Mouse (Mus musculus) right cerebral cortex, postnatal 14 days (tissue): ENCODE results near the gene Mia2.

Experiments used
- DNase-seq: peaks from one replicate; pipeline ENCODE4 v3.0.0; 2022

The Mia2 gene

DNA sequence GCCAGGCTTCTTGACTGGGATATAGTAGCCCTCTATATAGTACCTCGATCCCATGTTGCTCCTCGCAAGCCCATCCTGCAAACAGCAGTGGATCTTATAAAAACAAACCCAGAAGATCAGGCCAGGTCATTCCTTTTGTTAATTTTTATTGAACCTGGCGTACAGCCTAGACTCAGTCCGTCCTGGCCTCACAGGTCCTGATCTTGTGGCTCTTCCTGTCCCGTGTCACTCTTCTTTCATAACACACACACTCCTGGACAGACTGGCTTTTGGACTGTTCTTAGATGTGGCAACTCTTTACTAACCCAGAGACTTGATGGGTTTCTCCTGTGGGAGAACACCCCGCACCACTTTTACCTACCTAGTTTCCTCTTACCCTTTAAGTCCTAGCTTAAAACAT is 10.3 kb downstream of the Mia2 start:
- no peak for DNase-seq

DNA sequence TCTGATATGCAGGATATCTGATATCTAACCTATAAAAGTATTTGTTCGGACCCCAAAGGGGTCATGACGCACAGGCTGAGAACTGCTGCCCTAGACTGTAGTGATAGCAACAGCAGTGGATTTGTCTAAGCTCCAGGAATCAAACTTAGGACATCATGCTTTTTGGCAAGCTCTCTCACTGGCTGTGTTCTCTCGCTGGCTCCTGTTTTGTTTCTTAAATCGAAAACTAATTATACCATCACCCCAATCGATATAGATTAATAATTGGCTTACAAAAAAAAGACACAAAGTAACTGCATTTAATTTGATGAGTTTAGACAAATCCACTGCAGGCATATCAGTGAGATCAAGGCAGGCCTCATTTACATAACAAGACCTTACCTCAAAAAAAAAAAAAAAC is 10.9 kb downstream of the Mia2 start:
- DNase-seq: no peak

DNA sequence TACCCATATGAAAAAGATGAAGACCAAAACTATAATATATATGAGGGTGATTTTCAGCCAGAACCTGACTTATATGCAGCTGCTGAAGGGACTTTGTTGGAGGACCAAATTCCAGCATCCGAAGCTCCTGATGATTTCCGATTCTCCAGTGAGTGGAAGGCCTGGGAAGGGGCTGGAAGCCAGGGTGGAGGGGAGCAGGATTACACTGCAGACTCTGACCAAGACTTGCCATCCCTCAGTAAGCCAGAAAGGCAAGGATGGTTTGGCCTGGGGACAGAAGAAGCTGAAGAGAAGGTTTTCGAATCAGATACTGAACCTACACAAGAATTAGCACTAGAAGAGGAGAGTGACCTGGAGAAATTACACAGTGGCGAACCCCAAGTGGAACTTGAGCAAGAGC is 12.3 kb downstream of the Mia2 start:
- DNase-seq: no peak

DNA sequence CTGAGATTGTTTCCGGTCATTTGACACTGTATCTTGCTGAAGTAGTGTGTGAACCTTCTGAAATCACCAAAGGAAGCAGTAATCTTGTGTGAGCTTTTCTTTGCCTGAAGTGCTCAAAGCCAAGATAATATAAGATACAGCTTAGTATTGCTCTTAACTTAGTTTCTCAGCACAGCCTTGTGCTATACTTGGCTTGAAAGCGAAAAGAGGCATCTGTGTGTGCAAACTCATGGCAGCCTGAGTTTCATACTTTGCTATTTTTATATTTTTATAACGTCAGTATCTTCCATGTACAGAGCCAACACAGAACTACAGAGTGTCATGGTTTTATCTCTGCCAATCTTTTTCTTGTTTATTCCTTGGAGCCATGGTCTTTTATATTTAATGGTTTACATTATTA is 21.6 kb downstream of the Mia2 start:
- no peak for DNase-seq

DNA sequence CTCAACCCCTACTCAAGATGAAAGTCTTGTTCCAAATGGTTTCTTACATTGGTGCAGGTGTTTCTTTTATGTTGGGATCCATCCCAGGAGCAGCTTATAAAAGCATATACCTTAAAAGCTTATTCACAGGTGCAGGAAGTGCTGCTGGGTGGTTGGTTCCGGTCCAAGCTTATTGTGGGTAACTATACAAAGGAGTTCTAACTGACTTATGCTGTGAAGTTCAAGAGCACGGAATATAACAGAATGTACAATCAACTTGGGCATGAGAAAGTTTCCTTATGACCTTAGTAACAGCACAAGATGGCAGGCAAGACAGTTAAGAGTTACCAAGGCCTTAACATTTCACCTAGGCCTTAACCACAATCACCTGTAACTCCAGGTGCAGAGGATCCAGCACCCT is 29.8 kb downstream of the Mia2 start:
- DNase-seq: no peak

DNA sequence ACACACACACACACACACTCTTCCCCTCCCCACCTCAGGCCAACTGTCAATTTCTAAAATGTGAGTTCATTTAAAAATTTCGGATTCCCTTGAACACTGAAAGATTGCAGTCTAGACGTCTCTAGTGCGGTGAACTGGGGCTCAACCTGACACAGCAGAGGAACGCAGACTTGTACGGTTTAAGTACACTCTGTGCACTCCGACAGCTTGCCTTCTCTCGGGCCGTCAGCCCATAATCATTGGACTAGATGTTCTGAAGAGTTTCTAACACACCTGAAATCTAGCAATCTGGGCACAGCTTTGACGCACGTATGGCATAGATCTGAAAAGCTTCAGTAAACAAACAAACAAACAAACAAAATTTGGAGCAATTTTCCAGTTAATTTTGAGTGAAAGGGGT is 32.9 kb downstream of the Mia2 start:
- no peak for DNase-seq

DNA sequence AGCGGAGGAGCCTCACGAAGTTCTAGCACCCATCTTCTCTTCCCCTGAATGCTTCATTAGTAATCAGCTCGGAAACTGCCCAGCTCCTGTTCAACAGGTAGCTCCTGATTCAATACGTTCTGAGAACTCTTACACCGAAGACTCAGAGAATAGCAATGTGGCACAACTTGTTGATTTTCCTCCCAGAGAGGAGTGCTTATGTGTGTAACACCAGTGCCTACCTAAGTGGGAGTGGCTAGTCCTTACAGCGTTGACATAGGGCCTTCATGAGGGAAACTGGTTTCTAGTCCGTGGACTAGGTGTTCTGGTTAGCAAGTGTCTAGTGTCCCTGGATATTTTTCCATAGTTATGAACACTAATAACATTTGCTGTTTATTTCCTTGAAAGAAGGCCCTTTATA is 33.4 kb downstream of the Mia2 start:
- DNase-seq: no peak

DNA sequence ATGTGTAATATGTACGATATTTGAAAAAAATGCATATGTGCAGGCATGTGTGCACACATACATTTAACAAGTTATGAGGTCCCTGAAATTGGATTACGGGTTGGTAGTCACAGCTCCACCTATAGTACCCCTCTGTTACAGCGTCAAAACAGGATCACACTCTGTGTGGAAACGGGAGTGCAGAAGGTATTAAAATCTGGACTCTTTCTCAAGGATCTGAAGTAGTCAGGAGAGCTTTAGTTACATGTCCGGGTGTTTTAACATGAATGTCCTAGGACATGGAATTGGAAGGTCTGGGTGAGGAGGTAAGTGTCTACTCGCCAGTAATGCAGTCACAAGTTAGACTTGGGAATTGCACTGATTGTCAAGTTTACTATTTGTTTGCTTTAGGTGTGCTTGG is 34.0 kb downstream of the Mia2 start:
- no peak for DNase-seq

DNA sequence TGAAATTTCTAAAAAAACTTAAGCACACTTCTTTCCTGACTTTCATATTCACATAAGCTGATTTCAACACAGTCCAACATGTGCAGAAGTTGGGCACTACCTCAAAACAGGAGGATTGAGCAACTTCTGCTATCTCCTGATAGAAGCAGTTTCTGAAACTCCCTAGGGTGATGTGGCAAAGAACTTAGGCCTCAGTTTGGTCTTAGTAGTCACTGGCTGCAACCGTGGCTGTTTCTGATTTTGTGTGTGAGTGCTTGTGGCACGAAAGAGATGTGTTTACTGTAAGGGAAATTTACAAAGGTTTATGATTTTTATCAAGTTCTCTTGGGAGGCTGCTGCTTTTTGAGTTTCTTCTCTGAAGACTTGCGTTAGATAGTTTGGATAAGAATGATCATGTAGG is 34.6 kb downstream of the Mia2 start:
- no peak for DNase-seq

DNA sequence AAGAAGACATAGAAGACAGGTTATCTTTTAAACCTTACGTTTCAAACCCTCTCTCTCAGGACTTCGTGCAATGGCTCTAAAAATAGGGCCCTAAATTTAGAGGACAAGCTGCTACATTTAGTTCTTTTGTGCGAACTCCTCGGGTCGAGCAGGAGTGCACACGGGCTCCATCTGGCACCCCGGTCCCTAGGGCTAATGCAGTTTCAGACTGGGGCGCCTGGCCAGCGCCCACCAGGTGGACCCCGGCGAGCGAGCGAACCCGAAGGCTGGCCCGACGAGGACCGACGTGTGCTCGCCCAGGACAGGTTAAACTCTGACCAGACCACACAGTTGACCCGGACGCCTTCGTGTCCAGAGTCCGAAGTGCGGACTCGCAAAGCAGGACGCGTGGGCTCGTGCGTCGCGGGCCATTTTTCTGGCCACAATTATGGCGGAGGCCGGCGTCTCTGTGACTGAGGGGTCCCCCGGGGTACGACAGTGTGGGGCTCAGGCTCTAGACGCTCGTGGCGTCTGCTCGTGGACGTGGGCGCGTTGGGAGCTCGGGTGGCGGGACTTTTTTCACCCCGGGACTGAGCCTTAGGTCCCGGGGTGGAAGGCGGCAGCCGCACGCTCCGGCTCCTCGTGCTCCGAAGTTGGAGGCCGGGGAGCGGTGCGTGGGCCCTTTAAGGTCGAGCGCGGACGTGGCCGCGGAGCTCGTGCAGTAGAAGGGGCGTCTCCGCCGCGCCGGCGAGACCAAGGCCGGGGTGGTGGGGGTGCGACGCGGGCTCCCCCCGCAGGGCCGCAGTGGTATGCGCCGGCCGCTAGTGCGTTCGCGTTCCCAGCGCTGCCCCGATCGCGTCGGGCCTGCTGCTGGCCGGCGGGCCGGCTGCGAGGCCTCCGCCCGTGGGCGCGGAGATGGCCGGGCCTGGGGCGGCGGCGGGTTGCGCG is 35.3 kb downstream of the Mia2 start:
- peak; percentile 86 for DNase-seq

DNA sequence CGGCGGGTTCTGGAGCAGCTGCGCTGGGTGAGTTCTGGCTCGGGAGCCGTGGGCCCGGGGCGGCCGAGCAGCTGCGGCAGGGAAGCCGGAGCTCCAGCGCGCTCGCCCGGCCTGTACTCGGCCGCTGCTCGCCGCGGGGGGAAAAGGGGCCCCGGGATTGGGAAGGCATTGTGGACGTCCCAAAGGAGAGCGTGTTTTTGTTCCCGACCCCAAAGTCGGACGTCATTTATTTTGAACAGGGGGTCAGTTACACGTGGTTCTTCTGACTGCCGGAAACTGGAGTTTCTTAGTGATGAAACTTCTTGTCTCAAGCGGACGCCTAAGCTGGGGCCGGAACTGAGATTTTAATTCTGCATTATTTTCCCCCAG is 36.0 kb downstream of the Mia2 start:
- no peak for DNase-seq

DNA sequence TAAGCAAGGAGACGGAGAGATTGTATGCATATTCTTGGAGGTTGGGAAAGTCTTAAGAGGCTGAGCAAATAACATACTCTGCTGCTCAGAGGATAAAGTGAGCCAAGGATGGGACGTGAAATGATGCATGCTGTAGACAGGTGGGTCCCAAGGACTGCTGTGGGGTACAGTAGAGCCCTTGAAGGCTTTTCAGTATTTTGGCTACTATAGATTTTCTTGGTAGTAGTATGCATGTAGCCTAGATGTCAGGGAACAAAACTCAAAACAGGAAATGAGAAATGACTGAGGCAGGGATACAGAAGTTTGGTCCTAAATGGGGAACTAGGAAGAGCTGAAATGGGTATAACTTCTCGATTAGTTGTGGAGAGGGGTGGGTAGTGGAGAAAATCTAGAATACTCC is 36.9 kb downstream of the Mia2 start:
- no peak for DNase-seq

DNA sequence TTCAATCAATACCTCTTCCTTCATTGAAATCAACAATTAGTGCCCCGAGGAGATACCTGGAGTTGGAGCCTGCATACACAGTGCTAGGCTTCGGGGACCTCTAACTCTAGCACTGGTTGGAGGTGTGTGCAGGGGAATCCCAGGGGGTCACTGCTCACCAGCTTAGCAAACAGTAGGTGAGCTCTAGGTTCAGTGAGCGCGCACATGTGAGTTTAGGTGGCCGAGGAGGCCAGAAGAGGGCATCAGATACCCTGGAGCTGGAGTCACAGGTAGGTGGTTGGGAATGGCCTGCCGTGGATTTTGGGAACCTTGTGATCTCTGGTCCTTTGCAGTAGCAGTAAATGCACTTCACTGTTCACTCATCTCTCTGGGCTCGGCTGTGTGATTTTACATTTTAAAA is 37.3 kb downstream of the Mia2 start:
- DNase-seq: no peak

DNA sequence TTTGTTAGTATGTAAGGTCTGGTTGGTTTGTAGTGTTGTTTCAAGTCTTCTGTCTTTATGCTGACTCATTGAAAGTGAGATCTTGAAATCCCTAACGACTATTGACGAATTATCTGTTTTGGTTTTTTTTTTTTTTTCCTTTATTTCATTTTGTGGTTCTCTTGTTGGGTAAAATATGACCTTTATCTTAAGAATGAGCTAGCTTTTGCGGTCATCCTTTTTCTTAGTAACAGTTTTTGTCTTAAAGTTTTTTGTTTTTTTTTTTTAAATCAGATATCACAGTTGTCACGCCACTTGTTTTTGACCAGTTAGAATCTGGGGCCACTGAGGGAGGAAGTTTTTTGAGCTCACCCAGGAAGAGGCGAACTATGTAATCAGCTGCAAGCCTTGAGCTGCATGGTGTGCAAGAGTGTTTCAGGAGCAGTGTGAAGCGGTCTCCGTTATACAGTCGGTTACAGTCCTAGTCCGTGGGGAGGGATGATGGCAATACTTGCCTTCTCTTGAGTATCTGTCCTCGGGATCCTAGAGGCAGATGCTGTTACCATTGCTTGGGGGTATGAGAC is 37.9 kb downstream of the Mia2 start:
- no peak for DNase-seq

DNA sequence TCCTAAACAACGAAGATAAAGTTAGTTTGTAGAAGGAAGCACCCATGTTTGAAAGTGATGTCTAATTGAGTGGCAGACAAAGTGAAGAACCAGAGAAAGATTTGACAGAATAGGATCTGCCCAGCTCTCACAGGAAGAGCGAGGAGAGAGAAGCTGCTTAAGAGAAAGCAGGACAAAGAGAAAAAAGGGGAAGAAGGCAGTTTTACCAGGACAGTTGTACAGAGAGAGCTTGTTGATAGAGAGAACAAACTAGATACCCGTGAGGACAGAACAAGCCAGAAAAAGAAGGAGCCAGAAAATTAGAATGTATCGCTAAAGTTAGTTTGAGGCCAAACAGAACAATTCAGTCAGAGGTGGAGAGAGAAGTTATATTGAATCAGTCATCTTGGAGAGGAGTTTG is 39.5 kb downstream of the Mia2 start:
- no peak for DNase-seq

DNA sequence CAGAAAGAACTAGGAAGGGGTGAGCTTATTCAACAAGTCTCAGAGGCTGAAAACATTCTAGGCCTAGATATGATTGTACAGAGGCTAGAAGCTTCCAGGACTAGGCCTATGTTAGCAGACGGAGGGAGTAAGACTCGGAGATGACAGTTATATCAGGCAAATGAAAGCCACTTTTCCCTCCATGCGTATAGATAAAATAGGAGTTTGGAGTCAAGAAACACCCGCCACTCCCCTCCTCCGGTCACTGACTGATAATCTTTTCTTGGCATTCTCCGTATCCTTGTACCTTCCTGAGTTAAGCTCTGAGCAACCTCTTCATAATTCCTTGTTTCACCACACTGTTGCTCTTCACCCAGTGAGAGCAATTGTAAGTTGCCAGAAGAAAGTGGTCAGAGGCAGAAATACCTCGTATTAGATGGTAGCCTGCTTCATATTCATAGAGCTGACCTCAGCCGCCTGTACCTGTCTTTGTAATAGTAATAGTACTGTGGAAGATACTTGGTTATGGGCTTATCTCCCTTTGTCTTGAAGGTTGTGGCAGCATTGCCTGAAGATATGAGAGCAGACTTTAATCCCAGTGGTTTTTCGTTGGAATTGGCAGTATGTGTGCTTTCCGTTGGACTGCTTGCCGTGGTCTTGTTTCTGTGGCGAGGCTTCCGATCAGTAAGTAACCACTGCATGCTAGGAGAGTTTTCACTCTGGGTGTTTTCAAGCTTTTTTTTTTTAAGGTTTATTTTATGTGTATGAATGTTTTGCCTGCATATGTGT is 40.1 kb downstream of the Mia2 start:
- no peak for DNase-seq

DNA sequence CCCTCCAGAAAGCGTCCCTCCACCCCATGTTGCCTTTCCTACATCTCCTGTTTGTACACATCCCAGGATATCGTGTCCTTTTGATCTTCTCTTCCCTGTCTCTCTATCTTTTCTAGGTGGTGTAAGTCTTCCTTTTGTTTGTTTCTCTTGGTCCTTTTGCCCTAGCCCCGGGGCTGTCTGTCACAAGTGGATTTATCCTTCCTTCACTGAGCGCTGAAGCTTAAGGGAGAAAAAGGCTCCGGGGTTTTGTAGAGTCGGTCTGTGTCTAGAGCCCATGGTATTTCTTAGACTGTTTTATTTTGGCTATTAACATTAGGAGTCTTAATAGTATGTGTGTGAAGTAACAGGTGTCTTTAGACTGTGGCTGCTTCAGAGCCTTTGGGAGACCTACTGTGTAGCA is 41.4 kb downstream of the Mia2 start:
- no peak for DNase-seq

DNA sequence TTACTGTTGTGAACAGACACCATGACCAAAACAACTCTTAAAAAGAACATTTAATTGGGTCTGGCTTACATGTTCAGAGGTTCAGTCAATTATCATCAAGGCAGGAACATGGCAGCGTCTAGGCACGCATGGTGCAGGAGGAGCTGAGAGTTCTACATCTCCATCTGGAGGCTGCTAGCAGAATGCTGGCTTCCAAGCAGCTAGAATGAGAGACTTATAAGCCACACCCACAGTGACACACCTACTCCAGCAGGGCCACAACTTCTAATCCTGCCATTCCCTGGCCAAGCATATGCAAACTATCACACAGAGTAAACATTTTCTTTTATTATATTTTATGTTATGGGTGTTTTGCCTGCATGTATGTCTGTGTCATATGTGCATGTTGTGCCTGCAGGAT is 43.8 kb downstream of the Mia2 start:
- no peak for DNase-seq

DNA sequence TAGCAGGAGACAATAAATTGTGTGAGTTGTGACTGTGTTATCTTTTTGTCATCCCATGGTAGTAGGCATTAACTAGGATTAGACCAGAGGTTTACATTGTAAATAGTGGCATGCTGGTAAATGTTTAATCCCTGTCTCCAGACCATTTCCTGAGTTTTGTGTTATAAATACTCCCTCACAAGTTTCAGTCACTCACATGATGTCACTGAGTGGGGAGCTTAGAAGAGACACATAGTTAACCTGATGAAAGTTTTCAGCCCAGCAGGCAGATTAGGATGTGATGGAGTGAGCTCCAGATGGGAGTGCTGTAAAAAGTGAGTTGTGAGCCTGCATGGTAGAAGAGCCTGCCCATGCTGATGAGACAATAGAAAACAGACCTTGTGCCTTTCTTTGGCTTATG is 49.5 kb downstream of the Mia2 start:
- DNase-seq: no peak

DNA sequence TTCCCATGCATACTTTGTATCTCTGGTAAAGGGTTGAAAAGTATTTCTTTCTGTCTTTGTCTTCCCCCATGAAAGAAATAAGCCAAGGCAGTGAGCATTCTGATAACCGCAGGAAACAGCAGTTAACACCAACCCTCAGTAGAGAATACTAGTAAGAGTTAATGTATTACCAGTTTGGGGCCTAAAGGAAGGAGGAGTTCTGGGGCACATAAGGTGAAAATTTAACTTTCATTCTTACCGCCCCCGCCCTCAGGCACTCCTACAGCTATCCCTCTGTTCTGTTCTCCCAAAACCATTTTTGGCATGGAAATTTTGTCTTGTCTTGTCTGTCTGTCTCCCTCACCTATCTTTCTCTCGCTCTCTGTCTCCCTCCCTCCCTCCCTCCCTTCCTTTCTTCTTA is 54.1 kb downstream of the Mia2 start:
- no peak for DNase-seq

DNA sequence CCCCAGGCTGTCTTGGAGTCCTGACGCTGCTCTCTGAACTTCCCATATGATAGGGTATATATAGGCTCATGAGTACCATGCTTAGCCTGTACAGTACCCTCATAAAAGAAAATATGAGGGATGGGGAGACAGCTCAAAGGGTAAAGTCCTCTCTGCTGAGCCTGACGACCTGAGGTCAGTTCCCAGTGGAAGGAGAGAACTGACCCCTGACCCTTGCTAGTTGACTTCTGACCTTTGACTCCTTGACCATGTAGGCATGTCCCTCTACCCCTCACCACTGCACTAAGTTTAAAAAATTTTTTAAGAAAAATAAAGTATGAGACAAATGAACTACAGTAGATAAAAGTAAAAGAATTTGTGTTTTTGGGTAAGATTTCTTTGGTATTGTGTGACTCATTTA is 65.5 kb downstream of the Mia2 start:
- DNase-seq: no peak

DNA sequence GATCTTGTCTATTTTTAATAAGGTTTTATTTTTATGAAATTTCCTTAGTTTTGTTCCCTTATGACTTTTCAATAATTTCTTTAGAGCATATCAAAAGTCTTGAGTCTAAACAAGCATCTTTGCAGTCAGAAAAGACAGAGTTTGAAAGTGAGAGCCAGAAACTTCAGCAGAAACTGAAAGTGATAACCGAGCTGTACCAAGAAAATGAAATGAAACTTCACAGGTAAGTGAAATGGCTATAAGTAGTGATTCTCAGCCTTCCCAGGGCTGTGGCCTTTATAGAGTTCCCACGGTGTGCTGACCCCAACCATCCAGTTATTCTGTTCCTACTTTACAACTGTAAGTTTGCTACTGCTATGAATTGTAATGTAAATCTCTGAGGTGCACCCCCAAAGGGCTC is 67.2 kb downstream of the Mia2 start:
- DNase-seq: no peak

DNA sequence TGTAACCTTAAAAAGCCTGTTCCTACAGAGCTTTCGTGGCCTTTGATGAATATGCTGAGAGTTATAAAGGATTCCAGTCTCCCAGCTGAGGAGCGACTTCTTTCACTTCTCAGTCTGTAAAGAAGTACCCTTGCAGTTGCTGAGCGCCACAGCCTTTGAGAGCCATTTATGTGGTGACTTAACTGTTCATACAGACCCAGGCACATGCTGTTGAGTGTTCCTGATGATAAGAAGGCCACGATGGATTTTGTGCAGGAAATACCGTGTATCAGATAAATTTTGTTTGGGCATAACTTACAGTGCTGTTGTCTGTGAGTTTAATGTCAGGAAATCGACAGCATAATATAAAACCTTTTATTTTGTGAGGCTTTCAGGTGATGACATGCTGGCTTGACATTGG is 68.9 kb downstream of the Mia2 start:
- no peak for DNase-seq

DNA sequence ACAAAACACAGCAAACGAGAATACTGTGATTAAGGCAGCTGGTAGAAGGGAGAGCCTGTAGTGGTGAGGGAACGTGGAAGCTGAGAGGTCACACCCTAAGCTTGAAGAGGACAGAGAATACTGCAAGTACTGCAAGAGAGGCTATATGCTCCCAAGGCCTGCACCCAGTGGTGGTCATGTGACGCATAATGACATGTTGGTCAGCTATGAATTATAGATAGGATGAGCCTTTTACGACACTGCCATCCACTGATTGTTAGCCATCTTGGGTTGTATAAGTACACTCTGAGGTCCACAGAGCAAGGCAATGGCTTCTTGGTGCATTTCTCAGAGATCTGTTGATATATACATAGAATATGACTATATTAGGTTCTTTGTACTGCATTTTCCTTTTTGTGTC is 71.0 kb downstream of the Mia2 start:
- DNase-seq: no peak
